Mouse (Mus musculus) monocyte, adult 2 months (primary cell): ENCODE data around the gene Trex1.

Experiments
- DNase-seq, 2 experiments: peaks; one replicate each; pipeline ENCODE4 v3.0.0; 2022; ENCODE audit warnings: low spot score in 2 of 2, low read depth in 1 of 2

Trex1 gene

GRCm38 (mm10) chr9:109090446-109090845, 30.9 kb upstream of the Trex1 start:
- DNase-seq: no peak

- DNase-seq: no peak
These were observed 28.5 kb upstream of the Trex1 start for GRCm38 (mm10) chr9:109087987-109088386.

- no peak for DNase-seq
These were observed 25.4 kb upstream of the Trex1 start for GRCm38 (mm10) chr9:109084922-109085321.

- DNase-seq: peak; percentile 51 to 66
These were observed 22.7 kb upstream of the Trex1 start, which contains the start of the genes Ccdc51 and Tma7 for GRCm38 (mm10) chr9:109082124-109082800. Gene Ccdc51 (plus strand): TSS chr9:109082493. Gene Tma7 (minus strand): TSS chr9:109082587.

GRCm38 (mm10) chr9:109081749-109082123, 22.2 kb upstream of the Trex1 start:
- no peak for DNase-seq

GRCm38 (mm10) chr9:109080516-109080915, 21.0 kb upstream of the Trex1 start:
- DNase-seq: no peak

- peak; percentile 61 to 77 for DNase-seq
These were observed 14.4 kb upstream of the Trex1 start, which contains the start of gene Atrip for GRCm38 (mm10) chr9:109073661-109074573. Gene Atrip (minus strand): TSS chr9:109074124.

- no peak for DNase-seq
These were observed 8.7 kb upstream of the Trex1 start for GRCm38 (mm10) chr9:109068095-109068735.

- no peak for DNase-seq
These were observed 1.4 kb upstream of the Trex1 start for GRCm38 (mm10) chr9:109060898-109061295.

- no peak for DNase-seq
These were observed 807 bp upstream of the Trex1 start for GRCm38 (mm10) chr9:109060184-109060897.

- no peak for DNase-seq
These were observed 1.3 kb downstream of the Trex1 start for GRCm38 (mm10) chr9:109058006-109058765.

GRCm38 (mm10) chr9:109057543-109057942, 2.0 kb downstream of the Trex1 start:
- peak; percentile 34 to 36 for DNase-seq

- DNase-seq: no peak
These were observed 2.6 kb downstream of the Trex1 start for GRCm38 (mm10) chr9:109056916-109057315.

- no peak for DNase-seq
These were observed 3.3 kb downstream of the Trex1 start for GRCm38 (mm10) chr9:109056081-109056690.

- DNase-seq: no peak
These were observed 4.1 kb downstream of the Trex1 start for GRCm38 (mm10) chr9:109055271-109056030.

GRCm38 (mm10) chr9:109054712-109055111, 4.8 kb downstream of the Trex1 start:
- peak; percentile 72 to 75 for DNase-seq

- DNase-seq: no peak
These were observed 5.7 kb downstream of the Trex1 start for GRCm38 (mm10) chr9:109053851-109054250.

GRCm38 (mm10) chr9:109053366-109053765, 6.2 kb downstream of the Trex1 start:
- DNase-seq: no peak
